Mouse (Mus musculus) layer of hippocampus, postnatal 36 days (tissue): ENCODE measurements around the gene Olfr828. TPM values are rescaled to one million over a fixed set of nuclear protein-coding genes. Genes with fewer than 3 reads are reported as not detected.

ENCODE experiments used
- DNase-seq, 2 experiments: peaks; one replicate each; pipeline ENCODE4 v3.0.0; 2022
- total RNA-seq, 2 experiments: library from RNA; stranded (reverse); gene quantifications; 2 replicates each; pipeline ENCODE4 v1.2.3; 2021

Olfr828 gene
- not detected for total RNA-seq

DNA sequence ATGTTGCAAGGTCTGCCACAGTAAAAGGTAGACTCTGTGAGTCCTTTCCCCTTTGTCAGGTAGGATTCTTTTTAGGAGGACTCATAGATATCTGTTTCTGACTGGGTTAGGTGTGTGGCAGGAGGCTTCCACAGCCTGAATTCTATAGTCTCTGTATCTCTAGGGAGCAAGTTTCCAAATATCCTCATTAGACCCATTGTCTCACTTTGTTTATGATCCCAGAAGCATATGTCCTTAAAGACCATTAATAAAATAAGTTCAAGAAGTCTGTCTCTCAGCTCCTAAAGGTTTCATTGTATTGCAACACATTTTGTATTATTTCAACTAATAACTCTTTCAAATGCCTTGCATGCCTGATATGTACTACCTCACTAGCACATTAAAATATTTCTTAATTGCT, at the start of gene Olfr828:
Gene Olfr828, minus strand, starts transcription at position 101 of the 400 bp plus-strand sequence.
- no peak for DNase-seq

DNA sequence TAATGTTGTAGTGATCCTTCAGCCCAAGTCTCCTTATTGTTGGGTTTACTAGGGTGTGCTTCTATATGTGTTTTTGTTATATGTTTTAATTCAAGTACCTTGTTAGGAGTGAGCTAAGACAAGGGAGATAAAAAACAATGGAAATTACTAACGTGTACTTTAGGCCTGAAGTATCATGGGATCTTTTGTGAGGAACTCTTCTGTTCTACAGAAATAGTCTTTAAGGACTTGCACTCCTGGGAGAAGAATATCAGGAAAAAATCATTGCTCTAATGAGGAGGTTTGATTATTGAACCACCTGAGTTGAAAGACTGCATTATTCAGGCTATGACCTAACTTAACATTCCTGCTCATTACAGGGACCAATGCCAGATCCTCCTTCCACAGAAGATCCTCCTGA, 35.3 kb upstream of the Olfr828 start, which contains the start of gene Olfr829:
Gene Olfr829, plus strand, starts transcription at position 301 of the 400 bp plus-strand sequence.
- DNase-seq = no peak

DNA sequence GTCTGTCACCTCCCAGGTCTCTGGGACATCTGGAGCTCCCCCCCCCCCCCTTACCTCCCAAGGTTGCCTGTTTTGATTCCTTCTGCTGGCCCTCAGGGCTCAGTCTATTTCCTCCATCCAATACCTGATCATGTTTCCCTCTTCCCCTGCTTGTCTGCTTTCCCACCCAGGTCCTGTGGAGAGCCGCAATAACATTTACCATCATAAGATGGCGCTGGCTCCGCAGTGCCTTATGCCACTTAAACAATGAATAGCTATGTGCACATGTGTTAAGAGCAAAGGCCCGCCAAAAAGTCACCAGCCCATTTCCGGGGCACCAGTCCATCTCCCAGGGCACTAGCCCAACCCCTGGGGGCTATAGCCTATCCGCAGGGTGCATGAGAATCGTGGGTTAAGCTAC, 34.0 kb downstream of the Olfr828 start:
- DNase-seq = no peak

DNA sequence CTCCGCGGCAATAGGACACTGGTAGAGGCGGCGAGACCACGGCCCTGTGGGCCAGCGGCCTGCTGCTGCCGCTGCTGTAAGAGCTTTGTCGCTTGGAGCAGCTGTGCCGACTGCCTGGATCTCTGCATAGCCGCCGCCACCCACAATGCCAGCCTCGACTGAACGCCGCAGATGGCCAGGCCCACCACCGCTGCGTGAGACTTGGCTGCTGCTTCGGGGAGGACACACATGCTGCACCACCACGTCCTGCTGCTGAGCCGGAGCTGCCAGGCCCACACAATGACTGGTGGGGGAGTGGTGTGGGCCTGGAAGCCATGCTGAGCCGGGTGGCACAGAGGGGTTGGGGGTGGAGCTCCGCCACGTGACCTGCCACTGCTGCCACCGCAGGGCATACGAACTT, 39.9 kb downstream of the Olfr828 start:
- peak; percentile 31 to 66 for DNase-seq

DNA sequence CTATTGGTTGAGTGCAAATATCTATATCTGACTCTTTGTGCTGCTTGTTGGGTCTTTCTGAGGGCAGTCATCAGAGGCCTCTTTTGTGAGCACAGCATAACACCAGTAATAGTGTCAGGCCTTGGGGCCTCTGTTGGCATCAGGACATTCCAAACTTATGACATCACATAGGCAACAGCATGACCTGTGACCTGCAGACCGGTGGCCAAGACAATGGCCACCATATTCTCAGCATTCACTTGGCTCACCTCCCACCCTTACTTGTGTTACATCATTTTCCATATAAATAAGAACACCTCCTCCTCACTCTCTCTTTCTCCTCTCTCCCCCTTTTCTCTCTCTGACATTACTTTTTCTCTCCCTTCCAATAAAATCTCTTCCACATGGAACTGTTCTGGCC, 40.3 kb downstream of the Olfr828 start:
- DNase-seq = no peak

Other genes with a start within 250 kb of the Olfr828 start
- not detected for gene Muc16, start 145.0 kb downstream of the Olfr828 start, total RNA-seq
- gene Olfr24, start 55.5 kb downstream of the Olfr828 start, total RNA-seq = not detected
- not detected for gene Olfr829, start 35.4 kb upstream of the Olfr828 start, total RNA-seq
- not detected for gene Olfr830, start 55.2 kb upstream of the Olfr828 start, total RNA-seq
- gene Olfr832, start 117.6 kb upstream of the Olfr828 start, total RNA-seq = not detected
- not detected for gene Olfr834, start 168.5 kb upstream of the Olfr828 start, total RNA-seq
- gene Olfr835, start 213.2 kb upstream of the Olfr828 start, total RNA-seq = not detected